Mouse (Mus musculus) erythroblast, embryonic 14.5 days (primary cell): Measurements from ENCODE around the gene Mmd.

Experiments
- GATA1 ChIP-seq: IDR thresholded peaks from 2 replicates; pipeline ENCODE4 v1.6.1; 2012; ENCODE audit warnings: low read length, inconsistent platforms, mixed read lengths
- TAL1 ChIP-seq: IDR thresholded peaks from 3 replicates; pipeline ENCODE4 v1.6.1; 2012; ENCODE audit warnings: low read length, inconsistent platforms, mixed read lengths

- TF ChIP-seq GATA1: no peak
- no peak for TF ChIP-seq TAL1
Observed at GRCm38 (mm10) chr11:90317482-90317881, 68.2 kb downstream of the Mmd start.
